Mouse (Mus musculus) cerebellum, adult 18-20 months (tissue): ENCODE results near the gene Adamts3.

Experiments used
- DNase-seq, 2 experiments: peaks; one replicate each; pipeline ENCODE4 v3.0.0; 2021

Gene Adamts3

GRCm38 (mm10) chr5:89883051-89883907 is at the start of gene Adamts3:
TSS of gene Adamts3 (minus strand) at chr5:89883334.
- peak; percentile 11 to 45 for DNase-seq

DNA sequence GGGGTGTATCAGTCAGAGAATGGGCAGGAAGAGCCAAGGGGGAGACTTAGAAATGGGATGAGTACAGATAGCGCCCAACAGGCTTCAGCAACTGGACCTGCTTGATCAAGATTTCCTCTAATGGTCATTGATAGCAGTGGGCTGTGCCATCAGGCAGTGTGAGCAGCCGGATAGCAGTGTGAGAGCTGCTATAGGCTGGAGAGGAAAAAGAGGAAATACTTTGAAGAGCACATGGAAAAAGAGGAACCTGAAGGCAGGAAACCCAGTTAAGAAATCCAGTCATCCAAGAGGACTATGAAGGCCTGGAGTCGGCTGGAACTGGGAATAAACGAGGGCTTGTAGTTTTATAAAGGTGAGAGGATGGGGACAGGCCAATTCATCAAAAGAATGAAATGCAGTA is 48.4 kb upstream of the Adamts3 start:
- DNase-seq: no peak

GRCm38 (mm10) chr5:89912359-89912758 is 29.2 kb upstream of the Adamts3 start:
- no peak for DNase-seq

GRCm38 (mm10) chr5:89911950-89912349 is 28.8 kb upstream of the Adamts3 start:
- DNase-seq: no peak

GRCm38 (mm10) chr5:89911508-89911907 is 28.4 kb upstream of the Adamts3 start:
- DNase-seq: no peak

DNA sequence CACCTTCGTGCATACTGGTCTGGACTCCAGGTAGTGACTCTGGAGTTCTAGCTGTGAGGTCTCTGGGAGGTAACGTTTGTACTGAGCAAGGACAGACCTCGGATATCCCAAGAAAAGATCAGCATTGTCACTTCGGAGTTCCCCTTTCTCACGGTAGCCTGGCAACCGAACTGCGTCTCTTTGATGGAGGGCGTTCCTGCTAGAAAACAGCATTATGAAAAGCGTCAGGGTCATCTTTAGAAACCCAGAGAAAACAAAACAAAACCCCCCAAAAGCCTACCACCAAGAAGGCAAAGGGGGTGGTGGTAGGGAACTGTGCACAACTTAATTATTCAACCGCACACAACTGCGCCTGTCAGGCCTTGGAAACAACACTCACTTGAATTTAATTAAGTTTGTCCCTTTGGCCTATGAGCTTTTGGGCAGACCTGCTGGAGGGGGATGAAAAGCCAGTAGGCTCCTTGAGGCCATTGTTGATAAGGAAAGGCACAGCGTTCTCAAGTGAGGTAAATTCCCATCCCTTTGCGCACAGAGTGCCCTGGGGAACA is 23.8 kb upstream of the Adamts3 start:
- no peak for DNase-seq

- no peak for DNase-seq
Measured at GRCm38 (mm10) chr5:89901026-89901425, 17.9 kb upstream of the Adamts3 start.

GRCm38 (mm10) chr5:89897495-89897894 is 14.4 kb upstream of the Adamts3 start:
- DNase-seq: peak; percentile 15 to 32

DNA sequence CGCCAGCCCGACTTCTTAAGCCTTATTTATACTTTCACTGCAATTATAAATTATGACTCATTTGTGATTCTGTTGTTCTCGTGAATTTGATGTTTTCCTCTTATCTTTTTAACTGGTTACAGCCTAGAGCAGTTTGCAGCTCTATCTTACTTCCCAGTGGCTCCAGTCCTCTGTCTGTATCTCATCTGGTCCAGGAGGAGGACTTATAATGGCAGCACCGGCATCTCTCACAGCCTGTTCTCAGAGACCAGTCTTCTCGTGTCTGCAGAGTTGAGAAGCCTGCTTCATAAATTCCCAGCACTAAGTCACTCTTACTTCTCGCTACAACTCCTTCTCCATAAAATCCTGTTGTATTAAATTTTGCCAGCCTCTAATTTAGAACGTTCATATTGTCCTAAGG is 12.4 kb upstream of the Adamts3 start:
- no peak for DNase-seq

DNA sequence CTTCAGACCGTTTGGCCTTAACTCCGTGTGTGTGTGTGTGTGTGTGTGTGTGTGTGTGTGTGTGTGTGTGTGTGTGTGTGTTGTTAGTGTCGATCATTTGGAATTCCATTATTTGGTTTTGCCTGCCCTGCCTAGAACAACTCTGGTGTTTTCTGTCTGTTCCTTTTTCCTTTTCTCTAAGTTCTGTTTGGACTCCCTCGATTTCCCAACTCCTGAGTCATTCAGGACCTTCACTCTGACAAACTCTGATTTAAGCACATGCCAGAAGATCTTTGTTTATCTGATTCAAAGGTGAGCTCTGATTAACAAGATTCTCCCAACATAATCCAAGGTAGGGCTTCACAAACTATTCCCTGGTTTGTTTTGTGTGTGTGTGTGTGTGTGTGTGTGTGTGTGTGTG is 1.9 kb upstream of the Adamts3 start:
- DNase-seq: no peak

DNA sequence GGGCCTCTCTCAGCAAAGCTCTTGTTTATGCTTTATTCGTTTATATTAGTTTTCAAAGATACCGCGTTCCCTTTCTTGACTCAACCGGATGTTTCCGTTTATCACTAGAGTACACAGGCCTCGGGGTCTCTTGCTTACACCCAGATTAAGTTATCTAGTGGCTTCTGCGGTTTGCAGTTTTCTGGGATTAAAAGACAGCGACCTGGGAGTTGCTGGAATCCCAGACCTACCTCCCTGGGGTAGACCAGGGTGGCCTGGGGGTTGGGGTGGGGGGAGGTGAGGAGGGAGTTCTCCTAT is 722 bp upstream of the Adamts3 start:
- no peak for DNase-seq

DNA sequence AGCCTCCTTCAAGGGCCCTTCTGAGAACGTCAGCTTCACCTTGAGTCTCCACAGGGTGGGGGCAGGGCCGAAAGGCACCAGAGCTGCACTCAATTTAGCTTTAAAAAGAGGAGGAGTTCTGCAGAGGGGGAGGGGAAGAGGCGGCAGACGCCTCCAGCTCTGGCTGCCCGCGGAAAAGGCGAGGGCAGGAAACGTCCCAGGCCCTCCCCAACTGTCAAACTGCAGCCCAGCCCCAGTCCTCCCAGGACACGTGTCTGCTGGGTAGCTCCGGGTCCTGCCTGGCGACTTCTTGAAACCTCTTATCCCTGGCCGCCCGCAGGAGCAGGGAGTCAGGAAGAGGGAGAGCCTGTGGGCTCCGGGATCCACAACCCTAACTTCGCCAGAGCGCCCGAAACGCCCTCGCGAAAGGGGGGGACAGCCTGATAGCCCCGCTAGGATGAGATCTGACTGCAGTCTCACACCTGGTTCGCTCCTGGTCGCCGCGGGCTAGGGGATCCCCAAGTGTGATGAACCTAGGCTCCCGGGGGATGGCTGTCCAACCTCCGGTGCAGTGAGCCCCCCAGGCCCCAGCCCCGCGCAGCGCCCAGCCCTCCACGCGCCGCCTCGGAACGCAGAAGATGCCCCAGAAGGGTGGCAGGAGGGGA is 921 bp downstream of the Adamts3 start:
- DNase-seq: peak; percentile 18 to 31

DNA sequence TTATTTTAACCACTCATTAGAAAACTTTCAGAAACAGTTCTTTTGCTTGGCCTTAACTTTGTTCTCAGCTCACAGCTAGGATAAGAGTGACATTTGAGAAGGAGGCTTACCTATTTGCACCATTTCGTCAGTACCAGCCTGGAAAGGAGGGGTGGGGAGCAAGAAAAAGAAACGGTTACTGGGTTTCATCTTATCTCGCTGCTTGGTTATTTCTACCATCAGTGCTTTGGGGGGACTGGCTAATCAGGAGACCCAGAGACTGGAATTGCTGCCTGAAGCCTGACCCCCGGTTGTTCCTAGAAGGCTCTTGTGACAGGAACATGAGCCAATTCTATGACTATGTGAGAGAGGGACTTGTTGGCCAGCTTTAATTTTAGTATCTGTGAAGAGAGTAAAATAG is 1.7 kb downstream of the Adamts3 start:
- no peak for DNase-seq

- DNase-seq: no peak
Measured at GRCm38 (mm10) chr5:89878866-89879392, 4.2 kb downstream of the Adamts3 start.

- DNase-seq: no peak
Measured at GRCm38 (mm10) chr5:89872661-89873060, 10.5 kb downstream of the Adamts3 start.

GRCm38 (mm10) chr5:89859603-89860002 is 23.5 kb downstream of the Adamts3 start:
- DNase-seq: no peak

GRCm38 (mm10) chr5:89858837-89859236 is 24.3 kb downstream of the Adamts3 start:
- DNase-seq: no peak

- DNase-seq: no peak
Measured at GRCm38 (mm10) chr5:89846551-89846950, 36.6 kb downstream of the Adamts3 start.

DNA sequence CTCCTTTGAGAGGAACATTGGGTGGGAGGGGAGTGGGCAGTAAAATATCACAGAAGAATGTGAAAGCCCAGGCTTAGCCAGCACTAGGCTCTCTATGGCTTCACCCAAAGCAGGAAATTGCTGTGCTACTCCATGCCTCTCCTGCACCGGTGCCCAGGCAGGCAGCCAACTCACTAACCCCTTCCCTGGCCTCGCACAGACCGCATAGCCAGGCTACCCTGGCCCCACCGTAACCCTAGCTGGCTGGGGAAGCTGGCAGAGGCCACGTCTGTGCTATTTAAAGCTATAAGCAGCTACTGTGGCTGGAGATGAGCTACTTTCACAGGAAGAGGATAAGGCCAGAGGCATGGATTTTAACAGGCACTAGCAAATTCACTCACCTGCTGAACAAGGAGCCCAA is 38.8 kb downstream of the Adamts3 start:
- peak; percentile 5 to 24 for DNase-seq

- no peak for DNase-seq
Measured at GRCm38 (mm10) chr5:89843478-89843877, 39.7 kb downstream of the Adamts3 start.

DNA sequence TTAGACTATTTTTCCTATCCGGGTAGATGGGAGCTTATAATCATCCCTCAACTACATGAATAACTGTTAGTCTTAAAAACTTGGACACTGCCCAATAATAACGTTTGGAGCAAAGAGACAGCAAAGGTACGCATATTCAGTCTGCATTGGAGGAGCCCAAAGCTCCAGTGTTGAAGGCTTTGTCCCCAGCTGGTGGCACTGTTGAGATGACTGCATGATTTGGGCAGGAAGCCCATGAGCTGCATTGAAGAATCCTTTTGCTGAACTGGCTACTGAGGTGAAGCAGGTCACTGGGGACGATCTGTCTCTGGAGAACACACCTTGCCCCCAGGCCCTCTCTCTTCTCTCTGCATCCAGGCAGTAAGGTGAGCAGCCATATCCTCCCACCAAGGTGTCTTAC is 43.5 kb downstream of the Adamts3 start:
- peak; percentile 12 for DNase-seq

DNA sequence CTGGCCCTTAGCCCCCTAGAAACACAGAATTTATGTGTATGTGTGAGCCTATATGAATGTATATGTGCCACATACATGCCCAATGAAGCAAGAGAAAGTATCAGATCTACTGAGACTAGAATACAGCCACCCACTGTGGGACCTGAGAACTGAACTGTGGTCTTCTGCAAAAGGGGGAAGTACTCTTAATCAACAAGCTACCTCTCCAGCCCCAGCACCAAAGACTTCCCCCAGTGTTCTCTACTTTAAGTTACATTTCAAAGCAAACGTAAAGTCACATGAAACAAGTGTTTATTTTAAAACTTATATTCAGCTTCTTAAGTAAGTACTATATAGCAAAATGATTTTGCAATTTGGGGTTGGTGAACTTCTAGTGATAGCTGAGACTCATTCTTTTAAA is 62.0 kb downstream of the Adamts3 start:
- no peak for DNase-seq

GRCm38 (mm10) chr5:89819531-89819930 is 63.6 kb downstream of the Adamts3 start:
- DNase-seq: peak; percentile 2 to 15

DNA sequence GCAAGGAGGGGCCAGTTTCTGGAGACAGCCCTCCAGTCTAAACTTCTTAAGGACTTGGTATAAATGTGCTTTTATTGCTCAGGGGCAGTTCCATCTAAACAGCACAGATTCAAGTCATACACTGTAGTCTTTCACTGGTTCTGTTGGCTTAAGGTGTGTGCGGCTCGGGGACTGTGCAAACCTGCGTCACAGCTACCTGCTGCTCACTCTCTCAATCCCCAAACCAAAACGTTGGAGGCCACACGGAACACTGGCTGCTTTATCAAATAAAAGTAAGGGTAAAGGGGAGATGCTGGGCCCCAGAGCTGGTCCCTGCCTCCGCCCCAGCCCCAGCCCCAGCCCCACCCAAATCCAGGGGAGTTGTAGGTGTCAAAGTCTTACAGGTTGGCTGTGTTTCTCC is 66.5 kb downstream of the Adamts3 start:
- DNase-seq: no peak
